Mouse (Mus musculus) heart, embryonic 11.5 days (tissue): ENCODE results near the gene Mylk. TPM values are rescaled to one million over a fixed set of nuclear protein-coding genes. Genes with fewer than 3 reads are reported as not detected.
A peak's percentile ranks its signal among the peaks of the same experiment; 100 is the strongest.

ENCODE experiments used
- ATAC-seq: fragments of 200-750 bp; cut with Nextera tagmentation; replicated peaks from 2 replicates; pipeline ENCODE4 v1.8.0; 2017; ENCODE audit warnings: moderate library complexity; ENCODE audit not compliant: insufficient number of reproducible peaks, low FRiP score, low TSS enrichment
- H3K27ac ChIP-seq: fragments of 300-500 bp; sonication (generic); 2 replicates; pipeline ENCODE4 v1.5.1; 2014; ENCODE audit warnings: mild to moderate bottlenecking, low read depth, low read length
- H3K27me3 ChIP-seq: fragments of 300-500 bp; sonication (generic); 2 replicates; pipeline ENCODE4 v1.6.1; 2014; ENCODE audit warnings: mild to moderate bottlenecking, low read length, mixed read lengths; ENCODE audit not compliant: control insufficient read depth, insufficient read depth
- H3K36me3 ChIP-seq: fragments of 300-500 bp; sonication (generic); 2 replicates; pipeline ENCODE4 v1.6.1; 2014; ENCODE audit warnings: mild to moderate bottlenecking, low read length, moderate library complexity, mixed read lengths; ENCODE audit not compliant: control insufficient read depth, insufficient read depth
- H3K4me1 ChIP-seq: fragments of 300-500 bp; sonication (generic); 2 replicates; pipeline ENCODE4 v1.6.1; 2014; ENCODE audit warnings: low read length; ENCODE audit not compliant: control insufficient read depth, insufficient read depth
- H3K4me2 ChIP-seq: fragments of 300-500 bp; sonication (generic); 2 replicates; pipeline ENCODE4 v1.6.1; 2014; ENCODE audit warnings: mild to moderate bottlenecking, moderate library complexity
- H3K4me3 ChIP-seq: fragments of 300-500 bp; sonication (generic); 2 replicates; pipeline ENCODE4 v1.5.1; 2014; ENCODE audit warnings: low read depth, low read length
- H3K9ac ChIP-seq: fragments of 300-500 bp; sonication (generic); 2 replicates; pipeline ENCODE4 v1.6.1; 2014; ENCODE audit warnings: mild to moderate bottlenecking, low read depth, low read length, moderate library complexity
- H3K9me3 ChIP-seq: fragments of 300-500 bp; sonication (generic); replicated peaks from 2 replicates; pipeline ENCODE4 v1.6.1; 2016; ENCODE audit warnings: low read length; ENCODE audit not compliant: control insufficient read depth
- WGBS: fragments of 180-500 bp; shearing (Covaris S2); extraction: QIAGEN DNeasy Blood & Tissue Kit; methylation state at CpG from one replicate; pipeline ENCODE4 v1.1.7; 2014; ENCODE audit not compliant: insufficient replicate concordance; 5-methylcytosine and 5-hydroxymethylcytosine counted together
- polyA plus RNA-seq: library from polyadenylated mRNA; unstranded; fragments of >200 nt; fragmentation: Nextera tagmentation; extraction: Ambion mirVana; gene quantifications from 2 replicates; pipeline ENCODE4 v1.2.1, GENCODE M21; 2014

The Mylk gene
- polyA plus RNA-seq, 1 experiment from 2014 or later = 4.3 TPM

GRCm38 (mm10) chr16:34909437-34909836, 164.4 kb downstream of the Mylk start:
- Histone ChIP-seq H3K4me3 (no peak overlapping the region), H3K27ac (no peak overlapping the region), H3K9me3 (no peaks in the 10 kb centered on the region), H3K36me3 (no peaks in the 10 kb centered on the region), H3K9ac (no peak overlapping the region), H3K27me3 (peaks cover 6% of the 10 kb centered on the region), H3K4me2 (no peak overlapping the region), H3K4me1 (no peaks in the 10 kb centered on the region)
- 52% methylated on average over 6 of the region's 6 CpGs for WGBS
- ATAC-seq = no peak; the same call in 1 of the 2 replicates

- WGBS = 88% methylated on average over 4 of the region's 4 CpGs
- Histone ChIP-seq H3K9me3 (no peaks in the 10 kb centered on the region), H3K4me1 (peaks cover 10% of the 10 kb centered on the region), H3K4me3 (no peak overlapping the region), H3K27ac (no peak overlapping the region), H3K4me2 (no peak overlapping the region), H3K9ac (no peak overlapping the region), H3K27me3 (peaks cover 32% of the 10 kb centered on the region), H3K36me3 (no peaks in the 10 kb centered on the region)
- no peak for ATAC-seq
Observed at GRCm38 (mm10) chr16:34917373-34917900, 172.4 kb downstream of the Mylk start.

DNA sequence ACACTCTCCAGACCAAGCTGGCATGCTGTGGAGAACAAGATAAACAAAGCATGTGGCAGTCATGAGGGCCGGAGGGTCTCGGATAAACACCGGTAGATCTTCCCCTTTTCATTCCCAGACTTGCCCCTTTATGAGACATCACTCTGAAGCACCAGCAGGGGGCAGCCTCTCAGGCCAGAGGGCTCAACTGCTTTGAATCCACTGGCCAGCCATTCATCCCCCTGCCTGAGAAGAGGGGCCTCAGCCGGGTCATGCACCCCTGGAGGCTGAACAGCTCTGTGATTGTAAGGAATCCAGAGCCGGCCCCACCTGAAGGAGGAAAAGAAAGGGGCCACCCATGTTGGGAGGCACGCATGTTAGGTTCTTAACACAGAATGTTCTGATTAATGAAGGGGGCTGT, 175.2 kb downstream of the Mylk start:
- Histone ChIP-seq H3K27ac (no peak overlapping the region), H3K9ac (no peak overlapping the region), H3K36me3 (no peaks in the 10 kb centered on the region), H3K27me3 (peaks cover 29% of the 10 kb centered on the region), H3K4me1 (peaks cover 28% of the 10 kb centered on the region), H3K9me3 (no peaks in the 10 kb centered on the region), H3K4me2 (no peak overlapping the region), H3K4me3 (no peak overlapping the region)
- 16% methylated on average over 6 of the region's 6 CpGs for WGBS
- ATAC-seq = no peak

- 77% methylated on average over 8 of the region's 8 CpGs for WGBS
- Histone ChIP-seq H3K4me2 (no peak overlapping the region), H3K9ac (no peak overlapping the region), H3K4me1 (peaks cover 35% of the 10 kb centered on the region), H3K9me3 (no peaks in the 10 kb centered on the region), H3K4me3 (no peak overlapping the region), H3K27ac (no peak overlapping the region), H3K36me3 (no peaks in the 10 kb centered on the region), H3K27me3 (peaks cover 26% of the 10 kb centered on the region)
- ATAC-seq = no peak
Observed at GRCm38 (mm10) chr16:34920868-34921267, 175.9 kb downstream of the Mylk start.

DNA sequence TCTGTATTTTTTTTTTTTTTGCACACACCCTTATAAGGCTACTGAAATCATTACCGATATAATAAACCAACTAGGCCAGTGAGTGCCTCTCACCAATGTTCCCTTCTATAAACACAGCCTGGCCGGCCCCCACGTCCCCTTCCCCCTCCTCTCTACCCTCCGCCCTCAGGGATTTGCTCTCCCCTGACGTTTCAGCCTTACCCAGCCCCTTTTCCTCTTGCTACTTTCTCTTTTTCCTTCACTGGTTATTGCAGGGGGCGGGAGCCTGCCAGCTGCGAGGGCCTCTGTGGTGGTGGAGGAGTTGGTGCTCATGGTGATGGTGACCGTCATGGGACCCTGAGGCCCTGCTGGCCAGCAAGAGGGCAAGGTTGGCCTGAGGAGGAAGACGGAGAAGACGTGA, 176.3 kb downstream of the Mylk start:
- no peak overlapping the region for H3K4me3 ChIP-seq
- H3K4me2 ChIP-seq = no peak overlapping the region
- no peak for ATAC-seq
- peaks cover 40% of the 10 kb centered on the region for H3K4me1 ChIP-seq
- no peaks in the 10 kb centered on the region for H3K36me3 ChIP-seq
- no peaks in the 10 kb centered on the region for H3K9me3 ChIP-seq
- WGBS = 64% methylated on average over 10 of the region's 10 CpGs
- H3K27ac ChIP-seq = no peak overlapping the region
- no peak overlapping the region for H3K9ac ChIP-seq
- peaks cover 26% of the 10 kb centered on the region for H3K27me3 ChIP-seq

DNA sequence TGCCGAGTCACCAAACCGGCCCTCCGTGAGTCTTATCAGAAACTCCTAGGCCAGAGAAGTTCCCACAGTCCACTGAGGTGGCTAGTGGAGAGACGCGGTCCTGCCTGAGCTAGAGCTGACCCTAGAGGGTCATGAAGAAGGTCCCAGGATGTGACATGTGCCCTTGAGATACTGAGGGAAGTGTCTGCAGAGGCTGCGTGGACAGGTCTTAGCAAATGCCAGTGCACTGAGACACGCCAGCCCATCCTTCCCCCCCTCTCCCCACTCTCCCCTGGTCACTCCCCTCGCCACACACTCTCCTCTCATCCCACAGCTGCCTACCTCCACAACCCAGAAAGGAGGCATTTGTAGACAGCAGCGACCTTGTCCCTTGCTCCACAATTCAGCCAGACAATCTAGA, 178.6 kb downstream of the Mylk start:
- 37% methylated on average over 9 of the region's 9 CpGs for WGBS
- H3K27me3 ChIP-seq = peaks cover 38% of the 10 kb centered on the region
- no peaks in the 10 kb centered on the region for H3K36me3 ChIP-seq
- H3K4me1 ChIP-seq = peaks cover 53% of the 10 kb centered on the region
- ATAC-seq = no peak
- no peak overlapping the region for H3K4me3 ChIP-seq
- no peak overlapping the region for H3K27ac ChIP-seq
- H3K4me2 ChIP-seq = no peak overlapping the region; the same call in 1 of the 2 replicates
- no peaks in the 10 kb centered on the region for H3K9me3 ChIP-seq
- no peak overlapping the region for H3K9ac ChIP-seq

DNA sequence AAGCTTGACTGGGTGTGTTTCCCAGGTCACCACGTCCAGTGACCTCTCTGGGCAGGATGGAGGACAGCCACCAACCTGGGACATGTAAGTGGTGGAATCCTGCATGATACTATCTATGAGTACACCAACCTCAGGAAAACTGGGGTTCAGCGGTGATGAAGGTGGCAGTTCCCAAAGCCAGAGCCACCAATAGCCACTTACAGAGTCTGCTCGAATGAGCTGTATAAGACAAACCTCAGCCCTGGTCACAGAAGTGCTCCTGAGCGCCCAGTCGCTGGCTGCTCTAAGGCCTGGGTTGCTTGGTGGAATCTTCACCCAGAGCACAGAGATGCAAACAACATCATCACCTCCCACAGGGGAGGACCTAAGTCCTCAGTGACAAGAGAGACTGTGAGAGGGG, 179.3 kb downstream of the Mylk start:
- Histone ChIP-seq H3K4me2 (no peak overlapping the region), H3K9ac (no peak overlapping the region), H3K4me1 (peaks cover 53% of the 10 kb centered on the region), H3K9me3 (no peaks in the 10 kb centered on the region), H3K27me3 (peaks cover 43% of the 10 kb centered on the region), H3K36me3 (no peaks in the 10 kb centered on the region), H3K27ac (no peak overlapping the region), H3K4me3 (no peak overlapping the region)
- ATAC-seq = no peak
- WGBS = 72% methylated on average over 5 of the region's 5 CpGs

DNA sequence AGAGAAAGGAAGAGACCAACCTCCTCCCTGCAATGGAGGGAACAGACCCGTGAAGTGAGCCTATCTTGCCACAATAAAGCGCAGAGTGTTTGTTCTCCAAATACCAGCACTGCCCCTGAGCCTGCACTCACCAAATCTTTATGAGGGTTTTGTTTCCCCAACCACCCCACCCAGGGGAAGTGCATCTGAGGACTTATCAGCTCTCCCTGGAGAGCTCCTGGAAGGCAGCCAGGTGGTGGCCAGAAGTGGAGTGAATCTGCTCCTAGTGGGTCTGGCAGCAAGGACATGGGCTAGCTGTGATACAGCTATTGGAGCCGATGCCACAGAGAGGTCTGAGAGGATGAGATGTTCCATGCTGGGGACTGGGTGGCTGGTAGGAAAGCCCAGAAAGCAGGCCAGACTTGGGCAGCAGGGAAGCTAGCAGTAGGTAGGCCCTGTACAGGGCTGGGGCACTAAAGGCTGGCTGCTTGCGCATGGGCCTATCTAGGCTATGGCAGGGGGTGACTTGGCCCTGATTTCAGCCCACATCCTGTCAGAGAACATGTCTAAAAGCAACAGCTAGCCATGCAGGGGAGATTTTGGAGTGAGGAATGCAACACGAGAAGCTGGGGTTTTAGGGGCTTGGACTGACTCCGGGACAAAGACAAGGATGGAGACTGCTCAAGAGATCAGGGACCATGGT, 180.1 kb downstream of the Mylk start:
- H3K27me3 ChIP-seq = peaks cover 45% of the 10 kb centered on the region
- H3K9me3 ChIP-seq = no peaks in the 10 kb centered on the region
- peak; percentile 27 for ATAC-seq
- H3K36me3 ChIP-seq = no peaks in the 10 kb centered on the region
- whole genome bisulfite sequencing = 37% methylated on average over 6 of the region's 6 CpGs
- no peak overlapping the region for H3K4me3 ChIP-seq
- H3K9ac ChIP-seq = no peak overlapping the region
- H3K4me1 ChIP-seq = peaks cover 56% of the 10 kb centered on the region
- peak overlapping the region; percentile 29; the same call in 1 of the 2 replicates for H3K27ac ChIP-seq
- 0 out of 2 replicates have a peak overlapping the region, but pooled peaks have one; percentile 14 for H3K4me2 ChIP-seq
